Mouse (Mus musculus) bone marrow, adult 2 months (tissue): ENCODE results near the gene Eaf2. TPM values are rescaled to one million over a fixed set of nuclear protein-coding genes. Genes with fewer than 3 reads are reported as not detected.

Source experiments
- H3K27ac ChIP-seq: fragments of 200-500 bp; 2 replicates; pipeline ENCODE4 v1.5.1; 2012; ENCODE audit warnings: low read depth, mild to moderate bottlenecking, control low read depth, inconsistent platforms, low read length; ENCODE audit not compliant: control insufficient read depth, poor library complexity, insufficient read depth
- H3K4me1 ChIP-seq: fragments of 200-500 bp; 2 replicates; pipeline ENCODE4 v1.6.1; 2011; ENCODE audit warnings: low read length; ENCODE audit not compliant: control insufficient read depth, insufficient read depth
- H3K4me3 ChIP-seq: fragments of 200-500 bp; replicated peaks from 2 replicates; pipeline ENCODE3; 2011; ENCODE audit warnings: mild to moderate bottlenecking, low read depth, low read length, control low read depth; ENCODE audit not compliant: control insufficient read depth
- CTCF ChIP-seq: fragments of 200-500 bp; IDR thresholded peaks from 2 replicates; pipeline ENCODE4 v1.5.1; 2011; ENCODE audit warnings: low read length, control low read depth; ENCODE audit not compliant: control insufficient read depth, insufficient read depth
- POLR2A ChIP-seq: fragments of 200-500 bp; IDR thresholded peaks from 2 replicates; pipeline ENCODE4 v1.6.1; 2011; ENCODE audit warnings: low read depth, mild to moderate bottlenecking, control low read depth, low read length, borderline replicate concordance; ENCODE audit not compliant: control insufficient read depth
- WGBS: fragments of 180-500 bp; shearing (Covaris S2); methylation state at CpG from one replicate; pipeline ENCODE4 v1.1.7; 2018; 5-methylcytosine and 5-hydroxymethylcytosine counted together
- polyA plus RNA-seq: library from polyadenylated mRNA; stranded (reverse); fragments of >200 nt; gene quantifications from 2 replicates; pipeline ENCODE4 v1.2.4, GENCODE M21; 2011; ENCODE audit warnings: low replicate concordance; ENCODE audit not compliant: missing spikeins, insufficient read depth, insufficient read length

Gene Eaf2
- 3.5 and 9.2 TPM in 2 replicates for polyA plus RNA-seq

DNA sequence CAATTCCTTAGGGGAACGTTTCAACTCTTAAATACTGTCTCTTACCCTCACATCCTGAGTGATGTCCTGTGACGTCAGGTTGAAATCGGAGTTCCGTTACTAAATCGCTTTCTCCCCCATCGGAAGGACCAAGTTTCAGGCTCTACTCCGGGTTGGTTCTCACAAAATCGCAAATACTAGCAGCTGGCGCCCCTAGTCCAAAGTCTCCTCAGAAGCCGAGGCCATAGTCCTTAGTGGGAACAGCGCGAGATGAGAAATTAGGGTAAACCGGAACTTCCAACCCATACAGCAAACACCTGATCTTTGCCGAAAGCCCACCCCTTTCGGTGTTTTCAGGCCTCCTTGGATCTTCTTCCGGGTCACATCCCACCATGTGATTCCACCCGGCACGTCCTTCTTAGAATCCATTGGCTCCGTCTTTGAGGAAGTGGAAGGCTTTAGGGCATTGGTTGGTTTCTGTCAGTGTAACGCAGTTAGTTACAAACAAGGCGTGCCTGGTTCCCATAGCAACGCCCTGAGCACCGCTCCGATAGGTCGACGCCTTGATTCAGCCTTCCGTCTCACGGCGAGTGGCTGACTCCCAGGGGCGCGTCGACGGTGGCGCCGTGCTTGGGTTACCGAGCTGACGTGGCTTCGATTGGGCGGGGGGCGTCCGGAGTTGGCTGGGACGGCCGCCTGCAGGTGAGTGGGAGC is at the start of gene Eaf2, which contains the start of gene Golgb1:
TSS of gene Eaf2 (minus strand) at position 421 of the 693 bp plus-strand sequence.
TSS of gene Golgb1 (plus strand) at position 558 of the 693 bp plus-strand sequence.
- Histone ChIP-seq H3K27ac (peak within 1 kb of the TSS; percentile 79), H3K4me1 (no peaks in the 10 kb centered on the region), H3K4me3 (peak within 1 kb of the TSS; percentile 82)
- under 1% methylated on average over 43 of the region's 43 CpGs for WGBS
- TF ChIP-seq CTCF (no peak), POLR2A (peak; percentile 62; the same call in 1 of the 2 replicates)

GRCm38 (mm10) chr16:36924312-36924711 is 49.5 kb upstream of the Eaf2 start:
- no peak overlapping the region for H3K27ac ChIP-seq
- peaks cover 2% of the 10 kb centered on the region; the same call in 1 of the 2 replicates for H3K4me1 ChIP-seq
- TF ChIP-seq POLR2A: no peak
- no peak for TF ChIP-seq CTCF
- WGBS: 92% methylated on average over 8 of the region's 8 CpGs
- no peak overlapping the region for H3K4me3 ChIP-seq

DNA sequence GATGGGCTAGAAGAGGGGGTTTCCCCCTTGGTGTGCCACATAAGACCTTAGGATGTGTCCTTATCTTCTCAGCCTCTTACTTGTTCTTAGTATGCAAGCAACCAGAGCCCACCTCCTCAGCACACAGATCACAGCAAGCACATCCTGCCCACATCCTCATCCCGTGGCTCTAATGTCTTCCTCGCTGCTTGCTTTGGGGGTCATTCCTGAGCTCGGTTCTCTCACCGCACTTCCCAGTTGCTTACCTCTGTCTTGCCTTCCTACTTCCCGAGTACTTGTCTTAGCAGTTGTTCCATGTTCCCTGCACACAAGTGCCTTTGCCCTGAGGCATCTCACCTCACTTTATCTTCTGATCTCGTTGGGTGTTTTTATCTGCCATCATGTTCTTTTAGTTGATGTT is 47.2 kb upstream of the Eaf2 start:
- Histone ChIP-seq H3K27ac (no peak overlapping the region), H3K4me1 (peaks cover 2% of the 10 kb centered on the region; the same call in 1 of the 2 replicates), H3K4me3 (no peak overlapping the region)
- 75% methylated on average over 6 of the region's 6 CpGs for whole genome bisulfite sequencing
- TF ChIP-seq POLR2A (no peak), CTCF (no peak)

DNA sequence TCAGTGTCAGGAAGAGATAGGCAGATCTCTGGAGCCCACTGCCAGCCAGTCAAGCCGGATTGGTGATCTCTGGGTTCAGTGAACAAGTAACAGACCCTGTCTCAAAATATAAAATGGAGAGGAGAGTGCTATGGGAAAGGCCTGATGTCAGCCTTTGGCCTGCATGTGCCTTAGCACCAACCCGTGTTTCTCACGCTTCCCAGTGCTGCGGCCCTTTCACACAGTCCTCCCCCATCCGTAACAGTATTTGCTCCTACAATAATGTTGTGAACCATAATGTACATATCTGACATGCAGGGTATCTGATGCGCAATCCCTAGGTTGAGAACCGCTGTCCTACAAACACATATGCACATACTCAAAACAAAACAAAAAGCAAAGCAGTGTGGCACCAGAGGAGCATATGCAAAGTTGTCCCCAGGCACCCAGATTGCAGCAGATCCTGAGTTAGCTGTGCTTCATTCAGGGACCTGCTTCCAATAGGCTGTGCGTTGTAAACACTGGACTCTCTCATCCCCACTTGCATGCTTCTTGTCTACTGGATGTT is 46.3 kb upstream of the Eaf2 start:
- 87% methylated on average over 8 of the region's 8 CpGs for WGBS
- TF ChIP-seq POLR2A: no peak
- no peak for TF ChIP-seq CTCF
- Histone ChIP-seq H3K4me1 (peaks cover 2% of the 10 kb centered on the region; the same call in 1 of the 2 replicates), H3K4me3 (no peak overlapping the region), H3K27ac (no peak overlapping the region)

- Histone ChIP-seq H3K27ac (no peak overlapping the region), H3K4me1 (peaks cover 2% of the 10 kb centered on the region; the same call in 1 of the 2 replicates), H3K4me3 (no peak overlapping the region)
- TF ChIP-seq POLR2A (no peak), CTCF (no peak)
- 22% methylated on average over 3 of the region's 3 CpGs for whole genome bisulfite sequencing
Observed at GRCm38 (mm10) chr16:36920410-36920809, 45.6 kb upstream of the Eaf2 start.

- Histone ChIP-seq H3K4me3 (no peak overlapping the region), H3K4me1 (peaks cover 5% of the 10 kb centered on the region; the same call in 1 of the 2 replicates), H3K27ac (no peak overlapping the region)
- no peak for TF ChIP-seq POLR2A
- no peak for TF ChIP-seq CTCF
- 95% methylated on average over 10 of the region's 10 CpGs for WGBS
Observed at GRCm38 (mm10) chr16:36918505-36918904, 43.7 kb upstream of the Eaf2 start.

DNA sequence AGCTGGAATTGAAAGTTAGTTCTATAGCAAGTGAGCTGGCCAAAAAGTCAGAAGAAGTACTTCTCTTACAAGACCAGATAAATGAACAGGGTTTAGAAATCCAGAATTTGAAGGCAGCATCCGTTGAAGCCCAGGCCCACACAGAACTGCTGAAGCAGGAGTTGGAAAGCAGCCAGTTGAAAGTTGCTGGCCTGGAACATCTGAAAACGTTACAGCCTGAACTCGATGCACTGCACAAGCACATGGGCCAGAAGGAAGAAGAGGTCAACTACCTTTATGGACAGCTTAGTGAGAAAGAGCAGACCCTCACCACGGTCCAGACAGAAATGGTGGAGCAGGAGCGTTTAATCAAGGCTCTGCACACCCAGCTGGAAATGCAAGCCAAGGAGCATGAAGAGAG is 39.4 kb upstream of the Eaf2 start:
- Histone ChIP-seq H3K27ac (no peak overlapping the region), H3K4me3 (no peak overlapping the region), H3K4me1 (peaks cover 2% of the 10 kb centered on the region; the same call in 1 of the 2 replicates)
- 75% methylated on average over 5 of the region's 5 CpGs for WGBS
- no peak for TF ChIP-seq CTCF
- TF ChIP-seq POLR2A: no peak

DNA sequence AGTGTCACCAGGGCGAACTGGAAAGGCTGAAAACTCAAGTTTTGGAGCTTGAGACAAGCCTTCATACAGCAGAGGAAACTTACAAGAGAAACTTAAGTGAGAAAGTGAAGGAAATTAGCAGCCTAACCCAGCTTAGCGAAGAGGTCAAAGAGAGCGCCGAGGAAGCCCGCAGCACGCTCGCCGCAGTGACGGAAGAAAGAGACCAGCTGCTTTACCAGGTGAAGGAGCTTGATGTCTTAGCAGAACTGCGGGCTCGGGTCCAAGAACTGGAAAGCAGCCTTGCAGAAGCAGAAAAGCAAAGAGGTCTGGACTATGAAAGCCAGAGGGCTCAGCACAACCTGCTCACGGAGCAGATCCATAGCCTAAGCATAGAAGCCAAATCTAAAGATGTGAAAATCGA is 37.5 kb upstream of the Eaf2 start:
- 89% methylated on average over 13 of the region's 13 CpGs for WGBS
- Histone ChIP-seq H3K27ac (peak overlapping the region; percentile 1; the same call in 1 of the 2 replicates), H3K4me1 (peaks cover 2% of the 10 kb centered on the region; the same call in 1 of the 2 replicates)

More for the DNA sequence above, 37.5 kb upstream of the Eaf2 start:
- H3K4me3 ChIP-seq: no peak overlapping the region
- TF ChIP-seq POLR2A: no peak
- no peak for TF ChIP-seq CTCF
